Mouse (Mus musculus): Measurements from ENCODE around the gene Hax1. TPM values are rescaled to one million over a fixed set of nuclear protein-coding genes. Genes with fewer than 3 reads are reported as not detected.

Gene Hax1
- polyA plus RNA-seq, 1 experiment = 296 TPM

GRCm38 (mm10) chr3:89956177-89956971 lies 42.2 kb downstream of the Hax1 start:
- Histone ChIP-seq H3K4me3 (ENCODE audit: insufficient read depth, poor library complexity, severe bottlenecking) (no peak overlapping the region), H3K27me3 (ENCODE audit: control insufficient read depth, insufficient read depth, insufficient read length) (no peaks in the 10 kb centered on the region), H3K79me3 (ENCODE audit: low read depth) (peaks cover 10% of the 10 kb centered on the region), H3K79me2 (ENCODE audit: control insufficient read depth, insufficient read depth) (peaks cover 27% of the 10 kb centered on the region), H3ac (ENCODE audit: control insufficient read depth, insufficient read length, low read depth) (no peak overlapping the region), H3K36me3 (ENCODE audit: control insufficient read depth, insufficient read depth) (peaks cover 71% of the 10 kb centered on the region)
- TF ChIP-seq MAX (IDR thresholded peaks at IDR 0.05) = no peak
- TF ChIP-seq MYOG (IDR thresholded peaks at IDR 0.05; ENCODE audit: control insufficient read depth, extremely low read depth, insufficient read length) = no peak
- no peak for TF ChIP-seq CEBPB (IDR thresholded peaks at IDR 0.05; ENCODE audit: low read depth)
- no peak for TF ChIP-seq USF1 (IDR thresholded peaks at IDR 0.05; ENCODE audit: low read depth)
- no peak for TF ChIP-seq CTCF (IDR thresholded peaks at IDR 0.05; ENCODE audit: control insufficient read depth, insufficient read depth, insufficient read length)
- no peak for TF ChIP-seq FOSL1 (IDR thresholded peaks at IDR 0.05; ENCODE audit: insufficient read depth, low read length, poor library complexity, severe bottlenecking)
- TF ChIP-seq MYOD1 (IDR thresholded peaks at IDR 0.05; ENCODE audit: control insufficient read depth, insufficient read length, low read depth) = no peak

- no peaks in the 10 kb centered on the region for H3K79me2 ChIP-seq (ENCODE audit: control insufficient read depth, insufficient read depth)
- peaks cover 88% of the 10 kb centered on the region for H3K36me3 ChIP-seq (ENCODE audit: control insufficient read depth, insufficient read depth)
- H3ac ChIP-seq (ENCODE audit: control insufficient read depth, insufficient read length, low read depth) = no peak overlapping the region
- no peaks in the 10 kb centered on the region for H3K27me3 ChIP-seq (ENCODE audit: control insufficient read depth, insufficient read depth, insufficient read length)
- H3K4me3 ChIP-seq (ENCODE audit: insufficient read depth, poor library complexity, severe bottlenecking) = no peak overlapping the region
- TF ChIP-seq CTCF (IDR thresholded peaks at IDR 0.05; ENCODE audit: control insufficient read depth, insufficient read depth, insufficient read length) (peak; percentile 58), FOSL1 (IDR thresholded peaks at IDR 0.05; ENCODE audit: insufficient read depth, low read length, poor library complexity, severe bottlenecking) (no peak), USF1 (IDR thresholded peaks at IDR 0.05; ENCODE audit: low read depth) (no peak)
- no peaks in the 10 kb centered on the region for H3K79me3 ChIP-seq (ENCODE audit: low read depth)
Measured at GRCm38 (mm10) chr3:89953420-89953819, 45.2 kb downstream of the Hax1 start.

GRCm38 (mm10) chr3:89948655-89949054 lies 49.9 kb downstream of the Hax1 start:
- Histone ChIP-seq H3K79me2 (ENCODE audit: control insufficient read depth, insufficient read depth) (no peaks in the 10 kb centered on the region), H3ac (ENCODE audit: control insufficient read depth, insufficient read length, low read depth) (no peak overlapping the region), H3K27me3 (ENCODE audit: control insufficient read depth, insufficient read depth, insufficient read length) (no peaks in the 10 kb centered on the region), H3K79me3 (ENCODE audit: low read depth) (no peaks in the 10 kb centered on the region), H3K4me3 (ENCODE audit: insufficient read depth, poor library complexity, severe bottlenecking) (no peak overlapping the region), H3K36me3 (ENCODE audit: control insufficient read depth, insufficient read depth) (peaks cover 96% of the 10 kb centered on the region)
- TF ChIP-seq MYOG (IDR thresholded peaks at IDR 0.05; ENCODE audit: control insufficient read depth, extremely low read depth, insufficient read length) = no peak
- TF ChIP-seq CTCF (IDR thresholded peaks at IDR 0.05; ENCODE audit: control insufficient read depth, insufficient read depth, insufficient read length) = no peak
- TF ChIP-seq MYOD1 (IDR thresholded peaks at IDR 0.05; ENCODE audit: control insufficient read depth, insufficient read length, low read depth) = no peak
- TF ChIP-seq MAX (IDR thresholded peaks at IDR 0.05) = no peak
- no peak for TF ChIP-seq FOSL1 (IDR thresholded peaks at IDR 0.05; ENCODE audit: insufficient read depth, low read length, poor library complexity, severe bottlenecking)
- TF ChIP-seq USF1 (IDR thresholded peaks at IDR 0.05; ENCODE audit: low read depth) = no peak
- no peak for TF ChIP-seq CEBPB (IDR thresholded peaks at IDR 0.05; ENCODE audit: low read depth)

GRCm38 (mm10) chr3:89948021-89948420 lies 50.6 kb downstream of the Hax1 start:
- Histone ChIP-seq H3K36me3 (ENCODE audit: control insufficient read depth, insufficient read depth) (peaks cover 96% of the 10 kb centered on the region), H3K79me2 (ENCODE audit: control insufficient read depth, insufficient read depth) (no peaks in the 10 kb centered on the region), H3K4me3 (ENCODE audit: insufficient read depth, poor library complexity, severe bottlenecking) (no peak overlapping the region), H3K27me3 (ENCODE audit: control insufficient read depth, insufficient read depth, insufficient read length) (no peaks in the 10 kb centered on the region), H3ac (ENCODE audit: control insufficient read depth, insufficient read length, low read depth) (no peak overlapping the region), H3K79me3 (ENCODE audit: low read depth) (no peaks in the 10 kb centered on the region)
- TF ChIP-seq FOSL1 (IDR thresholded peaks at IDR 0.05; ENCODE audit: insufficient read depth, low read length, poor library complexity, severe bottlenecking) = no peak
- no peak for TF ChIP-seq MYOG (IDR thresholded peaks at IDR 0.05; ENCODE audit: control insufficient read depth, extremely low read depth, insufficient read length)
- TF ChIP-seq CTCF (IDR thresholded peaks at IDR 0.05; ENCODE audit: control insufficient read depth, insufficient read depth, insufficient read length) = no peak
- no peak for TF ChIP-seq MAX (IDR thresholded peaks at IDR 0.05)
- TF ChIP-seq CEBPB (IDR thresholded peaks at IDR 0.05; ENCODE audit: low read depth) = no peak
- no peak for TF ChIP-seq MYOD1 (IDR thresholded peaks at IDR 0.05; ENCODE audit: control insufficient read depth, insufficient read length, low read depth)

Small RNAs within 50 kb of the gene (microRNA-seq; reads per million reads assigned to microRNA genes)
- 1.7 reads per million, percentile 36 among the genes with 10 or more reads in this experiment for gene Mir7669 (ENCODE audit: borderline microRNAs expressed)

Other genes with a start within 250 kb of the Hax1 start
- gene Chrnb2, start 234.1 kb downstream of the Hax1 start, polyA plus RNA-seq (2012; fragmentation: generic; extraction: Trizol) = 0.21 TPM
- 49.2 TPM for gene Ube2q1, start 225.2 kb downstream of the Hax1 start, polyA plus RNA-seq (2012; fragmentation: generic; extraction: Trizol)
- gene She, start 167.4 kb downstream of the Hax1 start, polyA plus RNA-seq (2012; fragmentation: generic; extraction: Trizol) = not detected
- 1.2 TPM for gene Il6ra, start 85.6 kb downstream of the Hax1 start, polyA plus RNA-seq (2012; fragmentation: generic; extraction: Trizol)
- gene Atp8b2, start 35.3 kb downstream of the Hax1 start, polyA plus RNA-seq (2012; fragmentation: generic; extraction: Trizol) = 26.8 TPM
- 67.6 TPM for gene 4933434E20Rik, start 52.9 kb upstream of the Hax1 start, polyA plus RNA-seq (2012; fragmentation: generic; extraction: Trizol)
- gene Ubap2l, start 53.8 kb upstream of the Hax1 start, polyA plus RNA-seq (2012; fragmentation: generic; extraction: Trizol) = 110 TPM
- 341 TPM for gene Tpm3, start 73.9 kb upstream of the Hax1 start, polyA plus RNA-seq (2012; fragmentation: generic; extraction: Trizol)
- 0.47 TPM for gene Nup210l, start 105.4 kb upstream of the Hax1 start, polyA plus RNA-seq (2012; fragmentation: generic; extraction: Trizol)
- gene Rps27, start 214.9 kb upstream of the Hax1 start, polyA plus RNA-seq (2012; fragmentation: generic; extraction: Trizol) = 4,707 TPM
- 28.2 TPM for gene Rab13, start 214.9 kb upstream of the Hax1 start, polyA plus RNA-seq (2012; fragmentation: generic; extraction: Trizol)
- gene Jtb, start 232.8 kb upstream of the Hax1 start, polyA plus RNA-seq (2012; fragmentation: generic; extraction: Trizol) = 36.1 TPM
- gene Creb3l4, start 244.7 kb upstream of the Hax1 start, polyA plus RNA-seq (2012; fragmentation: generic; extraction: Trizol) = 0.06 TPM
- 82.1 TPM for gene Slc39a1, start 249.4 kb upstream of the Hax1 start, polyA plus RNA-seq (2012; fragmentation: generic; extraction: Trizol)

Measured in C2C12 (cell line).